Mouse (Mus musculus) adrenal gland, adult 2 months (tissue): Measurements from ENCODE around the gene F2rl3. TPM values are rescaled to one million over a fixed set of nuclear protein-coding genes. Genes with fewer than 3 reads are reported as not detected.

Experiments
- DNase-seq: peaks from one replicate; pipeline ENCODE4 v3.0.0; 2021
- polyA plus RNA-seq: library from polyadenylated mRNA; depleted of rRNA; stranded (reverse); fragments of >200 nt; gene quantifications from 2 replicates; pipeline ENCODE4 v1.2.3, GENCODE M21; 2012; rRNA removed
- total RNA-seq, 2 experiments: library from RNA; stranded (reverse); gene quantifications; 2 replicates each; pipeline ENCODE4 v1.2.3; 2021

Gene F2rl3
- total and polyA plus RNA-seq, 3 experiments, result 1.1 to 10.2 (median 2.1) TPM

GRCm38 (mm10) chr8:72765696-72766095, 4.0 kb downstream of the F2rl3 start:
- no peak for DNase-seq

GRCm38 (mm10) chr8:72766777-72767176, 5.1 kb downstream of the F2rl3 start:
- no peak for DNase-seq

GRCm38 (mm10) chr8:72777797-72778196, 16.1 kb downstream of the F2rl3 start:
- DNase-seq, result no peak

GRCm38 (mm10) chr8:72780644-72781043, 19.0 kb downstream of the F2rl3 start:
- no peak for DNase-seq

- no peak for DNase-seq
Observed at GRCm38 (mm10) chr8:72801583-72801982, 39.9 kb downstream of the F2rl3 start.

GRCm38 (mm10) chr8:72812690-72813089, 51.0 kb downstream of the F2rl3 start:
- no peak for DNase-seq

Other genes with a start within 250 kb of the F2rl3 start
- 1 to 10 TPM; 8.6 to 9.5 TPM for gene Med26, start 213.6 kb upstream of the F2rl3 start, total RNA-seq
- 16.4 and 17.1 TPM in 2 replicates for gene Med26, start 213.6 kb upstream of the F2rl3 start, polyA plus RNA-seq
- gene Smim7, start 190.8 kb upstream of the F2rl3 start, total RNA-seq, result 100 to 1,000 TPM; 102 to 142 TPM
- 27.7 and 31.6 TPM in 2 replicates for gene Smim7, start 190.8 kb upstream of the F2rl3 start, polyA plus RNA-seq
- gene Tmem38a, start 189.8 kb upstream of the F2rl3 start, total RNA-seq, result 1 to 10 TPM; 6.4 to 7.8 TPM
- gene Tmem38a, start 189.8 kb upstream of the F2rl3 start, polyA plus RNA-seq, result 10.9 and 13.6 TPM in 2 replicates
- under 1 TPM; 0.14 to 0.28 TPM for gene Nwd1, start 115.2 kb upstream of the F2rl3 start, total RNA-seq
- 0.06 and 0.13 TPM in 2 replicates for gene Nwd1, start 115.2 kb upstream of the F2rl3 start, polyA plus RNA-seq
- gene Sin3b, start 38.6 kb upstream of the F2rl3 start, total RNA-seq, result 100 to 1,000 TPM; 123 to 245 TPM
- 174 and 270 TPM in 2 replicates for gene Sin3b, start 38.6 kb upstream of the F2rl3 start, polyA plus RNA-seq